Mouse (Mus musculus): Measurements from ENCODE around the gene Ms4a15.

DNA sequence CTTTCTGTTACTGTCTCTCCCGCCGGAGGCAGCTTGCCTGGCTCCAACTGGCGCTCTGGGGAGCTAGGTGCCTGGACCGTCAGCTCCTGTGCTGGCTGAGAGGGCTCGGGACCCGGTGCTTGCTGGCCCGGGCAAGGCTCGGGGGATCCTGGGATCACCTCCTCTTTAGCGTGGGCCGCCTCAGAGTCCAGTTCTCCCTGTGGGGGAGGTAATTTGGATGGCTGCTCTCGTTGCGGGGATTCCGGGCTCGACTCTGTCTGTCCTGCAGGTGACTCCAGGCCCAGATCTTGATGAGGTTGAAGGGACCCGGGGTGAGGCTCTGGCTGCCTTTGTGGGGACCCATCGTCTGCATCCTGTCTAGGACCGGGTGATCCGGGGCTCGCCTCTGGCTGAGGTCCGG is 44.6 kb downstream of the Ms4a15 start:
- no peak for TF ChIP-seq CTCF (IDR thresholded peaks at IDR 0.05; ENCODE audit: low read depth, low read length)
- no peak for TF ChIP-seq POLR2A (IDR thresholded peaks at IDR 0.05; ENCODE audit: insufficient read depth, low read length)
- no peak for TF ChIP-seq EP300 (IDR thresholded peaks at IDR 0.05; ENCODE audit: insufficient read depth, low read depth, low read length)

Data from ES-Bruce4 (cell line).